Mouse (Mus musculus) megakaryocyte, embryonic 14.5 days (primary cell): ENCODE data around the gene Hadh. TPM values are rescaled to one million over a fixed set of nuclear protein-coding genes. Genes with fewer than 3 reads are reported as not detected.

ENCODE experiments used
- H3K27me3 ChIP-seq: replicated peaks from 2 replicates; pipeline ENCODE3; 2012; ENCODE audit warnings: inconsistent platforms
- H3K36me3 ChIP-seq: replicated peaks from 2 replicates; pipeline ENCODE3; 2012; ENCODE audit warnings: low read length, inconsistent platforms, mixed read lengths
- H3K4me1 ChIP-seq: 2 replicates; pipeline ENCODE4 v1.6.1; 2012; ENCODE audit warnings: inconsistent platforms
- H3K4me3 ChIP-seq: replicated peaks from 2 replicates; pipeline ENCODE3; 2012; ENCODE audit warnings: moderate library complexity, mild to moderate bottlenecking, inconsistent platforms
- H3K9me3 ChIP-seq: 2 replicates; pipeline ENCODE4 v1.6.1; 2012; ENCODE audit warnings: inconsistent platforms
- FLI1 ChIP-seq: IDR thresholded peaks from 2 replicates; pipeline ENCODE4 v1.6.1; 2012; ENCODE audit warnings: low read length, inconsistent platforms, mixed read lengths
- GATA1 ChIP-seq: IDR thresholded peaks from 3 replicates; pipeline ENCODE4 v1.6.1; 2012; ENCODE audit warnings: mixed read lengths, low read length, inconsistent platforms, borderline replicate concordance
- polyA plus RNA-seq: library from polyadenylated mRNA; stranded (reverse); fragments of >175 nt; gene quantifications from 2 replicates; pipeline ENCODE4 v1.2.3, GENCODE M21; 2012; ENCODE audit warnings: low replicate concordance; ENCODE audit not compliant: insufficient read depth

Hadh gene
- polyA plus RNA-seq, 1 experiment, result 16.7 TPM

DNA sequence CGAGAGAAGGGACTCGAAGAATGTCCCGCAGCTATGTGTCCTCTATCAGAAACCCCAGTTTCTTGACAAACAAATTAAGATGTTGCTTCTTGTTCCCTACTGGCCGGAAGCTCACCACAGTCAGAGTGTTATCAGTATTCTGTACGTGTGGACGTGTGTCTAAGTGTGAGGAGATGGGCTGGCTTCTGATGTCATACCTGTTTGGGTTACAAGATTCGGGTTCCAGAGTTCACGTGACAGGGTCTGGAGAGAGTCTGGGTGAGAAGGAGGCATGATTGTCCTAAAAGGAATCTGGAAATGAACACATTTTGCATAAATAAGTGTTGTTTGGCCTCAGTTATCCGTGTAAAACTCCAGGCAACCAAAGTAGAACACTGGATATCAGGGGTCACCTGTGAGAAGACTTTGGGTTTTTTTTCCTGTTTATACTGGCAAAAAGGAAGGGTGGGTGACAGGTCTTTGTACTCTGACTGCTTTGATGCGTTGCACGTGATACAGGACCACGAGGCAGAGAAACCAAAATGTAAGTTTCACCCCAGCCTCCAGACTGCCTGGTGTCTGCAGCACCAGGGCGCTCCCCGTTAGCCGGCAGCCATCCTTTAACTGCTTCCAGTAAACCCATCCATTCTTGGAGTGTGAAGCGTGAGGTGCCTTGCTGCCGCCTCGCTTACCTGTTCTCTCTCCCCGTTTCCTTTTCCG lies 72.2 kb downstream of the Hadh start:
- Histone ChIP-seq H3K9me3 (no peaks in the 10 kb centered on the region), H3K4me3 (no peak overlapping the region)
- TF ChIP-seq FLI1 (no peak), GATA1 (no peak)

DNA sequence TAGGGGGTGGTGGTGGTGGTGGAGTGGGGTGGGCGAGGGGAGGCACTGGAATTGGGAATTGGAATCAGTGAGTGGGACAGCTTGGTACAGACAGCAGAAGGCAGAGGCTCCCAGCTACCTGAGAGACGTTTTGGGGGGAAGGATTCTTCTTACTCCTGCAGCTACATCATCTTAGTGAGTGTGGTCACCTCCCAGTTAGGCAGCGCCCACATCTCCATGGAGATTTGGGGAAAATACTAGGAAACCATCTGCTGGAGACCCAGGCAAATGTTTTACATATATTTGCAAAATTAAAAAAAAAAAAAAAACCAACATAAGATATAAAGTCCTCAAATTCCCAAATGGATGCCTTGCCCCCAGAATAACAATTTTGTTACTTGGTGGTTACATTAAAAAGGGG lies 72.9 kb downstream of the Hadh start:
- peaks cover 68% of the 10 kb centered on the region for H3K27me3 ChIP-seq
- TF ChIP-seq FLI1 (no peak), GATA1 (no peak)
- no peaks in the 10 kb centered on the region for H3K4me1 ChIP-seq
- H3K9me3 ChIP-seq, result no peaks in the 10 kb centered on the region
- no peak overlapping the region for H3K4me3 ChIP-seq
- no peaks in the 10 kb centered on the region for H3K36me3 ChIP-seq

More for the DNA sequence above, 72.2 kb downstream of the Hadh start:
- Histone ChIP-seq H3K36me3 (no peaks in the 10 kb centered on the region), H3K27me3 (peaks cover 68% of the 10 kb centered on the region), H3K4me1 (no peaks in the 10 kb centered on the region)

DNA sequence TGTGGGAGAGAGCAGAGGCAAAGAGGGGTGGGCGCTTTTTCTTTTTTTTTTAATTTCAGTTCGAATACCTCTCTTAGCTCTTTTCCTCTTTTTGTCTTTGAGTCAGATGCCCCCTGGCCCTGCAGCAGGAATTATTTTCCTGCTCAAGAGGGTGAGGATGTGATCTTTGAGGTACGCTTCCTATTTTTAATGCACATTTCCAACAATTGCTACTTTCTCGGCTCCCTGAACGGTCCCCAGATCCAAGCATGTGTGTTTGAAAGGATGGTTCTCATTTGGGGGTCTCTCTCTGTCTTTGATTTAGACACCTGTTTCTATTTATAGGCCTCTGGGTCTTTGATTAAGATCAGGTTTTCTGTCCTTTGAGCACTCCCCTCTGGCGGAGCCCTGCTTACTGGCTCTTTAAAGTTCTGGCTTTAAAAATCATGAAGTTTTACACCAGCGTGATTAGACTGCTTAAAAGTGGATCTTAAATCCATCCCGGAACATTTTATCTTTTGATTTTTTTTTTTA lies 75.3 kb downstream of the Hadh start:
- peaks cover 57% of the 10 kb centered on the region for H3K27me3 ChIP-seq
- H3K4me1 ChIP-seq, result no peaks in the 10 kb centered on the region
- H3K36me3 ChIP-seq, result no peaks in the 10 kb centered on the region
- H3K9me3 ChIP-seq, result no peaks in the 10 kb centered on the region; the same call in 1 of the 2 replicates
- no peak overlapping the region for H3K4me3 ChIP-seq
- TF ChIP-seq GATA1 (no peak), FLI1 (no peak)

DNA sequence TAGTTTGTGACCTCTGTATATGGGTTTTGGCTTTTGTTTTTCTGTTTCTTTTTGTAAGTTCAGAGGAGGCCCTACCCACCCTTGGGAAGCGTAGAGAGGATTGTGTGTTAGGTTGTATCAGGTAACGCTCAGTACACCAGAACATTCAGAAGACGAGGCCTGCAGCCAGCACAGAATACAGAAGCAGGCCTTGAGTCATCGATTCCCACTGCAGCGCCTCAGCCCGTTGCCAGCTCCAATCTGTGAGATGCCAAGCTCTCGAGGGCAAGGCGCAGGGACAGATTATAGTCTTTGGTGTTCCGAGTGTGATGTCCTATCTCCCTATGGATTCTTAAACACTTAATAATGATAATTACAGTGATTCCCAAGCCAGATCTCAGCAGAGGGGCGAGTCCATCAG lies 75.9 kb downstream of the Hadh start:
- H3K27me3 ChIP-seq, result peaks cover 58% of the 10 kb centered on the region
- no peak overlapping the region for H3K4me3 ChIP-seq
- TF ChIP-seq GATA1, result no peak
- no peaks in the 10 kb centered on the region for H3K36me3 ChIP-seq
- H3K9me3 ChIP-seq, result no peaks in the 10 kb centered on the region; the same call in 1 of the 2 replicates
- H3K4me1 ChIP-seq, result no peaks in the 10 kb centered on the region

DNA sequence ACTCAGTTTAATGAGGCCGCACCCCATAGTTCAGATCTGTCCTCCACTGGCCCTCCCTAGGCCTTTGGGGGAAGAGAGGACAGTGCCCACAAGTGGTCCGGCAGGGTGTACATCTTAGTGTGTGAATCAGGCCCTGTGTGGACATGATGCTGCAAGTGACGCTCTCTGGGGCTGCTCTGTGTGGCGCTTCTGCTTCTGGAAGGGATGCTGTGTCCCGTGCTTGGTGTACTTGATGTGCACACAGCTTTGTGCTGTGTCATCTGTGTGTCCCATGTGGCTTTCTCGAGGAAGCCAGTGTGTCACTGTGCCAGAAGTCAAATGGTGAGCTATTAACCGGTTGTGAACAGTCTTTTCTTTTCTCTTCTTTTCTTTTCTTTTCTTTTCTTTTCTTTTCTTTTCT lies 80.4 kb downstream of the Hadh start:
- TF ChIP-seq GATA1 (no peak), FLI1 (no peak)
- Histone ChIP-seq H3K27me3 (peaks cover 70% of the 10 kb centered on the region), H3K4me3 (no peak overlapping the region), H3K9me3 (no peaks in the 10 kb centered on the region; the same call in 1 of the 2 replicates), H3K36me3 (no peaks in the 10 kb centered on the region), H3K4me1 (no peaks in the 10 kb centered on the region)

DNA sequence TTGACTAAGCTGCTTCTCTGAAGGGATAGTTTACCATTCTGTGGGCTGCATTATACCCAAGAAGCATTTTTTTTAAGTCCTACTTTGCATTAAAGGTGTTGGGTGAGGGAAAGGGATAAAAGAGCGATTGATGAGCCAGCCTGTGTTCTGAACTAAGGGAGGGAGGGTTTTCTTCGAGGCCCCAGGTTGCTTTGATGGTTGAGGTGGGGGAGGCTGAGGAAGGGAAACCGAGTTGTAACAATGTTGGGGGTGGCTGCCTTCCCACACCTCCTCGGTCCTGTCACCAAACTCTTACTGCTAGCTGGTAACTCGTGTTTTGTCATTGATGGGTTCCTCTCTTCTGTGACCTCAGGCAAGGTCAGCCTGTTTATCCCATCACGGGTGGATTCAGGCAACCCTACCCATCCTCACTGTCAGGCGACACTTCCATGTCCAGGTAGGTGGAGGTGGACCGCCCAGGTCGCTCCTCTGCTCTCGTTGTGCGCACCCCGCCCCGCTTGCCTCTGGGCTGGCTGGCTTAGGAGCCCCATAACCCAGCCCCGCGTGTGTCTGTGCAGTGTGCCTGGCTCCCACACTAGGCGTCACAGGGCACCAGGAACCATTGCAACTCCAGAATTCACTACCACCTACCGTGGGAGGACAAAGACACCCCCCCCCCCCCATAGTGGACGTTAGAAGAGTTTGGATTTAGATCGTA lies 81.1 kb downstream of the Hadh start:
- Histone ChIP-seq H3K36me3 (no peaks in the 10 kb centered on the region), H3K4me1 (no peaks in the 10 kb centered on the region), H3K9me3 (no peaks in the 10 kb centered on the region; the same call in 1 of the 2 replicates), H3K4me3 (peak overlapping the region; percentile 47), H3K27me3 (peaks cover 68% of the 10 kb centered on the region)
- TF ChIP-seq GATA1 (no peak), FLI1 (no peak)

DNA sequence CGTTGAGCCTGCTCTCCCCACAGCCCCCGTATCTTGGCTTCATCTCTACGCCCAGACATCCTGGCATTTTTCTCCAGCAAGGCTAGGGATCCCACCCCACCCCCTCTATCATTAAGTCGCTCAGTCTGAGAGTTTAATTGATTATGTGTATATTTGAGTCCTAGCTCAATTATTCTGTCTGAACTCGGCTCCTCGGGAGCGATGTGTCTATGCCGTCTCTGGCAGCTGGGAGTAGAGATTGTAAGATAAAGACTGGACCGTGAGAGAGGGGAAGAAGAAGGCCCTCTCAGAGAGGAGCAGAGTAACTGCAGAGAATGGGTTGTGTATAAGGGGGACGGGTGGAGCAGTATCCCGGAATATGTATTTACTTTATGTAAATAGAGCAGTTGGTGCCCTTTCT lies 81.7 kb downstream of the Hadh start:
- Histone ChIP-seq H3K9me3 (no peaks in the 10 kb centered on the region; the same call in 1 of the 2 replicates), H3K27me3 (peaks cover 64% of the 10 kb centered on the region), H3K4me3 (no peak overlapping the region), H3K36me3 (no peaks in the 10 kb centered on the region), H3K4me1 (no peaks in the 10 kb centered on the region)
- TF ChIP-seq GATA1, result no peak
- TF ChIP-seq FLI1, result no peak

DNA sequence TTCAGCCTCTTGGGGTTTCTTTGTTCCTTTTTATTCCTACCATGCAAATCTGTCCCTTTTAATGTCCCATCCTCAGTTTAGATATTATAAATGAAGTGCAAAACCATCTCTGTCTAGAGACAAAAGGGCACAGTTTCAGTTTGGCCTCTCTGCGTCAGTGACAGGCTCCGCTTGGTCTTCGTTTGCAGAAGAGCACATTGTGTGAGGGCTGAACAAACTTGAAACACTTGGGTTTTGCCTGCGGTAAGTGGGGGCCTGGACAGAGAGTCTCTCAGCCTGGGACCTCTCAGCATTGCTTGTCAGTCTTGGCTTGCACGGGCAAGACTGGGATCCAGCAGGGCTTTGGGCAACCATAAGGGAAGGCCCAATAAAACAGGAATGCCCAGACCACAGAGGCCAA lies 85.7 kb downstream of the Hadh start:
- no peaks in the 10 kb centered on the region for H3K4me1 ChIP-seq
- no peak for TF ChIP-seq FLI1
- TF ChIP-seq GATA1, result no peak
- H3K4me3 ChIP-seq, result no peak overlapping the region
- H3K9me3 ChIP-seq, result no peaks in the 10 kb centered on the region
- no peaks in the 10 kb centered on the region for H3K36me3 ChIP-seq
- H3K27me3 ChIP-seq, result peaks cover 48% of the 10 kb centered on the region

Other genes with a start within 250 kb of the Hadh start
- gene Lef1, start 161.6 kb downstream of the Hadh start, polyA plus RNA-seq, result 0.87 TPM in 1 of 2 replicates, not detected in the other
- gene Cyp2u1, start 31.1 kb upstream of the Hadh start, polyA plus RNA-seq, result not detected in 2 replicates
- 0.04 TPM in 1 of 2 replicates, not detected in the other for gene Sgms2, start 219.3 kb upstream of the Hadh start, polyA plus RNA-seq